Mouse (Mus musculus): Measurements from ENCODE around the gene Mars. TPM values are rescaled to one million over a fixed set of nuclear protein-coding genes. Genes with fewer than 3 reads are reported as not detected.

The Mars gene
- polyA plus RNA-seq, 1 experiment from 2014 or later = 117 TPM

DNA sequence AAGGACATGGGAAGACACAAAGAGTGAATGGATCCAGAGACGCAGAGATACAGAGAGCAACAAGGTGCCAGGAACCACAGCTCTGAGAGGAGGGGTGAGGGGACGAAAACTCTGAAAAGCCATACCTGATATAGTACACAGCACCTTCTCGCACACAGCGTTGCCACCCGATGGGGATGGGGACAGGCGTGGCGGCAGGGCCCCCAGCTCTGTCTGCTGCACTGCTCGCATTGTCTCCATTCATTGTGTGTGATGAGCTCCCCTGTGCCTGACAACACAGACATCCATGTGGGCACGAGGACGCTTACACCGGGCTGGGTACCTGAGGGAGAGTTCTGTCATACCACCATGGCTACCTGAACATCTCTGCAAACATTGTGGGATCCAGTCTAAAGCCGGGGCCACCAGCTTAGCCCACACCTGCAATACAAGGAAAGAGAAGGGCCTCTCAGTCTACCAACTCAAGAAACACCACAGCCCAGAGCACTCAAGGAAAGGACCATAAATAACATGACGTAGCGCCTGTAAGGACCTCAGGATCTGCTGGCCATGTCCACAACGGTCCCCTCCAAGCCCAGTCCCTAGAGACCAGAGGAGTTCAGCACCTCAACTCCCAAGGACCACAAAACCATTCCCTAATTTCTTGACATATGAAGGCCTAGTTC lies 24.2 kb downstream of the Mars start:
- no peaks in the 10 kb centered on the region for H3K27me3 ChIP-seq (ENCODE audit: control insufficient read depth, insufficient read depth, low read length)
- peak overlapping the region; percentile 64 for H3K4me3 ChIP-seq (ENCODE audit: low read depth, low read length)
- WGBS = 63% methylated on average over 15 of the region's 15 CpGs
- H3K27ac ChIP-seq (ENCODE audit: low read depth, low read length) = peak overlapping the region; percentile 96
- peak overlapping the region; percentile 84 for H3K9ac ChIP-seq (replicated peaks; ENCODE audit: low read depth, low read length)
- peaks cover 37% of the 10 kb centered on the region for H3K36me3 ChIP-seq (ENCODE audit: control insufficient read depth, insufficient read depth, low read length)
- no peaks in the 10 kb centered on the region for H3K9me3 ChIP-seq (ENCODE audit: control insufficient read depth, low read length)
- peaks cover 44% of the 10 kb centered on the region for H3K4me1 ChIP-seq (ENCODE audit: control insufficient read depth, insufficient read depth, low read length)
- ATAC-seq (ENCODE audit: low read depth) = no peak
- H3K4me2 ChIP-seq (ENCODE audit: low read depth, low read length) = peak overlapping the region; percentile 91

- H3K36me3 ChIP-seq (ENCODE audit: control insufficient read depth, insufficient read depth, low read length) = peaks cover 44% of the 10 kb centered on the region
- H3K9me3 ChIP-seq (ENCODE audit: control insufficient read depth, low read length) = no peaks in the 10 kb centered on the region
- no peak overlapping the region for H3K27ac ChIP-seq (ENCODE audit: low read depth, low read length)
- ATAC-seq (ENCODE audit: low read depth) = no peak
- H3K27me3 ChIP-seq (ENCODE audit: control insufficient read depth, insufficient read depth, low read length) = no peaks in the 10 kb centered on the region
- H3K9ac ChIP-seq (replicated peaks; ENCODE audit: low read depth, low read length) = no peak overlapping the region; the same call in 1 of the 2 replicates
- no peak overlapping the region; the same call in 1 of the 2 replicates for H3K4me3 ChIP-seq (ENCODE audit: low read depth, low read length)
- peak overlapping the region; percentile 91 for H3K4me2 ChIP-seq (ENCODE audit: low read depth, low read length)
- WGBS = 46% methylated on average over 7 of the region's 7 CpGs
- peaks cover 38% of the 10 kb centered on the region for H3K4me1 ChIP-seq (ENCODE audit: control insufficient read depth, insufficient read depth, low read length)
These were observed 24.9 kb downstream of the Mars start for GRCm38 (mm10) chr10:127286730-127287129.

- Histone ChIP-seq H3K4me2 (ENCODE audit: low read depth, low read length) (no peak overlapping the region), H3K4me1 (ENCODE audit: control insufficient read depth, insufficient read depth, low read length) (peaks cover 33% of the 10 kb centered on the region), H3K9ac (replicated peaks; ENCODE audit: low read depth, low read length) (no peak overlapping the region; the same call in 1 of the 2 replicates), H3K36me3 (ENCODE audit: control insufficient read depth, insufficient read depth, low read length) (peaks cover 48% of the 10 kb centered on the region), H3K9me3 (ENCODE audit: control insufficient read depth, low read length) (no peaks in the 10 kb centered on the region), H3K4me3 (ENCODE audit: low read depth, low read length) (no peak overlapping the region), H3K27ac (ENCODE audit: low read depth, low read length) (no peak overlapping the region), H3K27me3 (ENCODE audit: control insufficient read depth, insufficient read depth, low read length) (no peaks in the 10 kb centered on the region)
- no peak for ATAC-seq (ENCODE audit: low read depth)
- 64% methylated on average over 7 of the region's 7 CpGs for WGBS
These were observed 25.4 kb downstream of the Mars start for GRCm38 (mm10) chr10:127286194-127286593.

DNA sequence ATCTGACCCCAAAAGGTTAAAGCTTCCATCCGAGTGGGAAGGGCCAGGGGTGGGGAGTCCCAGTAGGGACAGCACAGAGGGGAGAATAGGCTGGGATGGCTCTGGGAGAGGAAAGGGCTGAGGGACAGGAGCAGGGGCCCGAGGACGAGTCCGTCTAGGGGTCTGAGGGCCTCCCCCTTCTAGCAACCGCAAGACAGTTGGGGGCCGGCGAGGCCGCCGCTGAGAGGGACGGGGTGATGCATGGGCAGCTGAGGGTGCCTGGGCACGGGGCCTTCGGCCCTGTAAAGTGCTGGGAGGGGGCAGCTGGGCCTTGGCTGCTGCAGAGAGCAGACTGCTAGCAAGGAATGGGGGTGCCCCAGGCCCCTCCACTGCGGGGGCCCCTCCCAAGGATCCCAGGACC lies 25.9 kb downstream of the Mars start:
- Histone ChIP-seq H3K4me1 (ENCODE audit: control insufficient read depth, insufficient read depth, low read length) (peaks cover 33% of the 10 kb centered on the region), H3K36me3 (ENCODE audit: control insufficient read depth, insufficient read depth, low read length) (peaks cover 52% of the 10 kb centered on the region), H3K27ac (ENCODE audit: low read depth, low read length) (no peak overlapping the region), H3K4me2 (ENCODE audit: low read depth, low read length) (no peak overlapping the region), H3K9ac (replicated peaks; ENCODE audit: low read depth, low read length) (no peak overlapping the region), H3K4me3 (ENCODE audit: low read depth, low read length) (no peak overlapping the region), H3K9me3 (ENCODE audit: control insufficient read depth, low read length) (no peaks in the 10 kb centered on the region), H3K27me3 (ENCODE audit: control insufficient read depth, insufficient read depth, low read length) (no peaks in the 10 kb centered on the region)
- no peak for ATAC-seq (ENCODE audit: low read depth)
- WGBS = 77% methylated on average over 13 of the region's 13 CpGs

GRCm38 (mm10) chr10:127284724-127285500 lies 26.7 kb downstream of the Mars start:
- Histone ChIP-seq H3K9me3 (ENCODE audit: control insufficient read depth, low read length) (no peaks in the 10 kb centered on the region), H3K27me3 (ENCODE audit: control insufficient read depth, insufficient read depth, low read length) (no peaks in the 10 kb centered on the region), H3K4me2 (ENCODE audit: low read depth, low read length) (no peak overlapping the region), H3K27ac (ENCODE audit: low read depth, low read length) (no peak overlapping the region), H3K4me3 (ENCODE audit: low read depth, low read length) (no peak overlapping the region), H3K4me1 (ENCODE audit: control insufficient read depth, insufficient read depth, low read length) (peaks cover 33% of the 10 kb centered on the region), H3K9ac (replicated peaks; ENCODE audit: low read depth, low read length) (no peak overlapping the region), H3K36me3 (ENCODE audit: control insufficient read depth, insufficient read depth, low read length) (peaks cover 53% of the 10 kb centered on the region)
- no peak for ATAC-seq (ENCODE audit: low read depth)
- 75% methylated on average over 11 of the region's 11 CpGs for WGBS

DNA sequence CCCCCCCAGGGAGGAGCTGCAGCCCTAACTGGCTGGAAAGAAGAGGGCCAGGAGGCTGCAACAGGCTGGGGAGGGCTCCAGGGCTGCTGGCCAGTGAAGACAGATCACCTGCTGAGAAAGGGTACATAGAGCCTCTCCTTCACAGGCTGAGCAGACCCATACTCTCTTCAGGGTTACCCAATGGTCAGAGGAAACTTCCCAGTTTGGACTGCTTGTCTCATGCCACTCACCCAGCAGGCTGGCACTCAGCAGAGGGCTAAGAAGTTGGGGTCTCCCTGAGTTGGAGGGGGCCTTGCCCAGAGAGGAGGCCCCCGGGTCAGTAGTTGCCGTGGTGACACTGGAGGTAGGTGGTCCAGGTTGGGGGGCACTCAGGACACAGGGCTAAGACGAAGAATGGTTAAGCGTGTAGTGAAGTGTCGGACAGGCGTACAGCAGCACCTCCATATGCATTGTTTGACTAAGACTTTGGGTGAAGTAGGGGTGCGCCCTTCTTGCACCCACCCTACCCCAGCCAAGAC lies 27.4 kb downstream of the Mars start:
- H3K4me1 ChIP-seq (ENCODE audit: control insufficient read depth, insufficient read depth, low read length) = peaks cover 30% of the 10 kb centered on the region
- no peak for ATAC-seq (ENCODE audit: low read depth)
- H3K9ac ChIP-seq (replicated peaks; ENCODE audit: low read depth, low read length) = no peak overlapping the region
- H3K4me3 ChIP-seq (ENCODE audit: low read depth, low read length) = no peak overlapping the region
- no peak overlapping the region for H3K4me2 ChIP-seq (ENCODE audit: low read depth, low read length)
- WGBS = 94% methylated on average over 7 of the region's 7 CpGs
- no peaks in the 10 kb centered on the region for H3K27me3 ChIP-seq (ENCODE audit: control insufficient read depth, insufficient read depth, low read length)
- no peaks in the 10 kb centered on the region for H3K9me3 ChIP-seq (ENCODE audit: control insufficient read depth, low read length)
- H3K27ac ChIP-seq (ENCODE audit: low read depth, low read length) = no peak overlapping the region
- H3K36me3 ChIP-seq (ENCODE audit: control insufficient read depth, insufficient read depth, low read length) = peaks cover 54% of the 10 kb centered on the region

DNA sequence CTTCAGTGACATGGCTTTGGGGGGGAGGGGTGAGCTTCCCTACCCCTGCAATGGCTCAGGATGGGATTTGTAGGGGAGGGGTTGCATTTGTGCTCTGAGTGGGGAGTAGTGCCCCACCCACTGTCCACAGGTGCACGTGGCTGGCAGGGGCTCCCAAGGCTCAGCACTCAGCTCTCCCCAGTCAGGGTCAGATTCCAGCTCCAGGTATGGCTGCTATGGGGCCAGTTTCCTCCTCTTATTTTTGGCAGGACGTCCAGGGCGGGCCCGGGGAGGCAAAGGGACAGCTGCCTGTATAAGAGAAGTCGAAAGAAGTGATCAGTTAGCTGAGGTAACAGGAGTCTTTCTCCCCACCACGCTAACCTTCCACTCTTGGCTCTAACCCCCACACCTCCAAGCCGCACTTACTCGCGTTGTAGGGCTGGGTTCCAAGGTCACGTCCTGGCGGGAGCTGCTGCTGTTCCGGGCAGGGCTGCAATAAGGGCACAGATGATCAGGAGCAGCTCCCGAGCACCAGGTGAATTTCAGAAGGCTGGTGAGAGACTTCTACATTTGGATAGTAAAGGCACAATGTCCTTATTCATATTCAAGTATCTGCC lies 28.9 kb downstream of the Mars start:
- 91% methylated on average over 13 of the region's 13 CpGs for WGBS
- H3K27ac ChIP-seq (ENCODE audit: low read depth, low read length) = no peak overlapping the region
- peaks cover 68% of the 10 kb centered on the region for H3K36me3 ChIP-seq (ENCODE audit: control insufficient read depth, insufficient read depth, low read length)
- H3K4me1 ChIP-seq (ENCODE audit: control insufficient read depth, insufficient read depth, low read length) = peaks cover 26% of the 10 kb centered on the region
- H3K4me3 ChIP-seq (ENCODE audit: low read depth, low read length) = no peak overlapping the region
- H3K4me2 ChIP-seq (ENCODE audit: low read depth, low read length) = no peak overlapping the region
- ATAC-seq (ENCODE audit: low read depth) = no peak
- no peaks in the 10 kb centered on the region for H3K27me3 ChIP-seq (ENCODE audit: control insufficient read depth, insufficient read depth, low read length)
- H3K9me3 ChIP-seq (ENCODE audit: control insufficient read depth, low read length) = no peaks in the 10 kb centered on the region
- H3K9ac ChIP-seq (replicated peaks; ENCODE audit: low read depth, low read length) = no peak overlapping the region

DNA sequence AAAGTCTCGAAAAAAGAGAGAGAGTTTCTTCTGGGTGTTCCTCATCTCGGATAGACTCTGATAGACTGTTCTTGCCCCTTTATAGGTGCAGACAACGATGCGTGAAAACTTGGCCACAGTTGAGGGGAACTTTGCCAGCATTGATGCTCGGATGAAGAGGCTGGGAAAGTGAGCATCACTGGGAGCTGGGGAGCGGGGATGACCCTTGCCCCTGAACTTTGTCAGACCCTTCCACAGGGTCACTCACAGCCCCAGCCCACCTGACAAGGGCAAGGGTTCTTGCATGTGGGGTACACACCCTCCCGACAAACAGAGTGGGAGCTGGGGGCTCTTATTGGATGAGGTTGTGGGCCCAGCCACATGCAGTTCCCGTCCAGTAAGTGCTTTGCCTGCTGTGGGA lies 30.3 kb downstream of the Mars start:
- no peak for ATAC-seq (ENCODE audit: low read depth)
- Histone ChIP-seq H3K9me3 (ENCODE audit: control insufficient read depth, low read length) (no peaks in the 10 kb centered on the region), H3K9ac (replicated peaks; ENCODE audit: low read depth, low read length) (no peak overlapping the region), H3K4me3 (ENCODE audit: low read depth, low read length) (no peak overlapping the region), H3K27ac (ENCODE audit: low read depth, low read length) (no peak overlapping the region), H3K36me3 (ENCODE audit: control insufficient read depth, insufficient read depth, low read length) (peaks cover 80% of the 10 kb centered on the region), H3K4me1 (ENCODE audit: control insufficient read depth, insufficient read depth, low read length) (peaks cover 12% of the 10 kb centered on the region), H3K4me2 (ENCODE audit: low read depth, low read length) (no peak overlapping the region), H3K27me3 (ENCODE audit: control insufficient read depth, insufficient read depth, low read length) (no peaks in the 10 kb centered on the region)
- 87% methylated on average over 8 of the region's 8 CpGs for WGBS

DNA sequence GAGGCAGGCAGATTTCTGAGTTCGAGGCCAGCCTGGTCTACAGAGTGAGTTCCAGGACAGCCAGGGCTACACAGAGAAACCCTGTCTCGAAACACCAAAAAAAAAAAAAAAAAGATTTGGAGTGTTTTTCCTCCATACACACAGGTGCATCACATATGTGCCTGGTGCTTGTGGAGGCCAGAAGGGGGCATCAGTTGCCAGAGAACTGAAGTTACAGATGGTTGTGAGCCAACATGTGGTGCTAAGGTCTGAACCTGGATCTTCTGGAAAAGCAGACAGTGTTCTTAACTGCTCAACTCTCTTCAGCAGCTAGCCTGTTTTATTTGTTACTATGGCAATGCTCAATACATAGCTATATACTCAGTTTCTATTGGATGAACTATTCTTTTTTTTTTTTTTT lies 31.9 kb downstream of the Mars start:
- Histone ChIP-seq H3K9me3 (ENCODE audit: control insufficient read depth, low read length) (no peaks in the 10 kb centered on the region), H3K27ac (ENCODE audit: low read depth, low read length) (no peak overlapping the region), H3K4me2 (ENCODE audit: low read depth, low read length) (no peak overlapping the region), H3K4me1 (ENCODE audit: control insufficient read depth, insufficient read depth, low read length) (0 out of 2 replicates have a peak, but pooled peaks cover under 1% of the 10 kb centered on the region), H3K9ac (replicated peaks; ENCODE audit: low read depth, low read length) (no peak overlapping the region), H3K4me3 (ENCODE audit: low read depth, low read length) (no peak overlapping the region), H3K27me3 (ENCODE audit: control insufficient read depth, insufficient read depth, low read length) (no peaks in the 10 kb centered on the region), H3K36me3 (ENCODE audit: control insufficient read depth, insufficient read depth, low read length) (peaks cover 77% of the 10 kb centered on the region)
- 100% methylated on average over 1 of the region's 2 CpGs for WGBS
- no peak for ATAC-seq (ENCODE audit: low read depth)

All from neural tube, embryonic 14.5 days (tissue).